Mouse (Mus musculus): Measurements from ENCODE around the gene Sytl4. TPM values are rescaled to one million over a fixed set of nuclear protein-coding genes. Genes with fewer than 3 reads are reported as not detected.

The Sytl4 gene
- total RNA-seq, 1 experiment from 2014 or later: 15.0 TPM

DNA sequence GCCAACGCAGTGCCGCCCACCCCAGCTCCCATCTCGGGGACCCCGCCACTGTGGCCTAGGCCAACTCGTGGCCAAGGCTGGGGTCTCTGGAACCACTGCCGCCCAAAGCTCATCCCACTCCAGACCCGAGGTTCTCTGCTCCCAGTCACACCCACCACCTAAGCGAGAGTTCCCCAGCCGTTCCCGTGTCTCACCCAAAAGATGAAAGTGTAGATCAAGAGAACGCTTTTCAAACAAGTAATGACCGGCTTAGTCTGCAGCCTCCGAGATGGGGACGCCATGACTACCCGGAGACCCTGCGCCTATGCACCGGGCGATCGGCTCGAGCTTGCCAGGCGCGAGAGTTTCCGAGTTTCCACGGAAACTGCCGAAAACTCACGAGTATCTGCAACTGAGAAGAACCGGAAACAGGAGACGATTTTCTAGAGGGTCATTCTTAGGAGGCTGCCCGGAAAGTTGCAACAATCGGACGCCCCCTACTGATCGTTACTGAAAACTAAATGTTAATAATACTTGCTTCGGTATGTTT is 83.5 kb downstream of the Sytl4 start, which contains the start of gene Tspan6:
Tspan6 (minus strand) TSS at position 416 of the 529 bp plus-strand sequence.
- ATAC-seq (replicated peaks in 1 of 2; ENCODE audit: insufficient read depth in 1 of 2, low FRiP score in 2 of 2, low TSS enrichment in 1 of 2, low read depth in 1 of 2, poor library complexity in 2 of 2, severe bottlenecking in 2 of 2): peak; percentile 92 to 94

GRCm38 (mm10) chrX:133888111-133888510 is 93.5 kb downstream of the Sytl4 start:
- ATAC-seq (replicated peaks in 1 of 2; ENCODE audit: insufficient read depth in 1 of 2, low FRiP score in 2 of 2, low TSS enrichment in 1 of 2, low read depth in 1 of 2, poor library complexity in 2 of 2, severe bottlenecking in 2 of 2): no peak

- ATAC-seq (replicated peaks in 1 of 2; ENCODE audit: insufficient read depth in 1 of 2, low FRiP score in 2 of 2, low TSS enrichment in 1 of 2, low read depth in 1 of 2, poor library complexity in 2 of 2, severe bottlenecking in 2 of 2): peak; percentile 53 to 78; a peak in 2 of 4 replicates
Measured at GRCm38 (mm10) chrX:133887308-133887707, 94.3 kb downstream of the Sytl4 start.

Other genes starting within 250 kb of the Sytl4 start
- not detected in 2 replicates for gene Tnmd, start 130.8 kb downstream of the Sytl4 start, total RNA-seq (2017)
- gene Tspan6, start 83.4 kb downstream of the Sytl4 start, total RNA-seq (2017): 16.2 and 24.6 TPM in 2 replicates
- not detected in 2 replicates for gene Srpx2, start 73.4 kb downstream of the Sytl4 start, total RNA-seq (2017)
- 94.9 and 176 TPM in 2 replicates for gene Cstf2, start 77.4 kb upstream of the Sytl4 start, total RNA-seq (2017)
- not detected in 2 replicates for gene Xkrx, start 180.3 kb upstream of the Sytl4 start, total RNA-seq (2017)
- gene Arl13a, start 205.7 kb upstream of the Sytl4 start, total RNA-seq (2017): not detected in 2 replicates
- gene Nox1, start 240.1 kb upstream of the Sytl4 start, total RNA-seq (2017): 0.13 and 0.60 TPM in 2 replicates